Mouse (Mus musculus): ENCODE results near the gene Aldh18a1. TPM values are rescaled to one million over a fixed set of nuclear protein-coding genes. Genes with fewer than 3 reads are reported as not detected.
A peak's percentile ranks its signal among the peaks of the same experiment; 100 is the strongest.

Aldh18a1 gene
- polyA plus RNA-seq, 1 experiment: 87.3 TPM

GRCm38 (mm10) chr19:40553014-40553789, 35.1 kb downstream of the Aldh18a1 start:
- no peaks in the 10 kb centered on the region for H3K4me1 ChIP-seq (ENCODE audit: control insufficient read depth, insufficient read depth, insufficient read length, low read length)
- no peak overlapping the region for H3K4me3 ChIP-seq (ENCODE audit: low read depth, low read length)
- no peaks in the 10 kb centered on the region for H3K27me3 ChIP-seq (ENCODE audit: control insufficient read depth, insufficient read depth, low read length)
- WGBS: 83% methylated on average over 14 of the region's 14 CpGs
- TF ChIP-seq POLR2A (IDR thresholded peaks at IDR 0.05; ENCODE audit: low read depth, low read length) (no peak), CTCF (IDR thresholded peaks at IDR 0.05; ENCODE audit: extremely low read depth, insufficient read length, insufficient replicate concordance, low read depth, low read length) (no peak)
- 0 out of 2 replicates have a peak overlapping the region, but pooled peaks have one; percentile 5 for H3K27ac ChIP-seq (ENCODE audit: insufficient read depth, low read depth, low read length)
- H3K36me3 ChIP-seq (ENCODE audit: control insufficient read depth, insufficient read depth, low read length): peaks cover 65% of the 10 kb centered on the region

GRCm38 (mm10) chr19:40549516-40550135, 38.6 kb downstream of the Aldh18a1 start:
- Histone ChIP-seq H3K4me1 (ENCODE audit: control insufficient read depth, insufficient read depth, insufficient read length, low read length) (no peaks in the 10 kb centered on the region), H3K27ac (ENCODE audit: insufficient read depth, low read depth, low read length) (no peak overlapping the region), H3K4me3 (ENCODE audit: low read depth, low read length) (no peak overlapping the region), H3K36me3 (ENCODE audit: control insufficient read depth, insufficient read depth, low read length) (peaks cover 40% of the 10 kb centered on the region), H3K27me3 (ENCODE audit: control insufficient read depth, insufficient read depth, low read length) (no peaks in the 10 kb centered on the region)
- WGBS: 67% methylated on average over 6 of the region's 6 CpGs
- TF ChIP-seq POLR2A (IDR thresholded peaks at IDR 0.05; ENCODE audit: low read depth, low read length): no peak
- TF ChIP-seq CTCF (IDR thresholded peaks at IDR 0.05; ENCODE audit: extremely low read depth, insufficient read length, insufficient replicate concordance, low read depth, low read length): no peak

- WGBS: 33% methylated on average over 5 of the region's 5 CpGs
- TF ChIP-seq POLR2A (IDR thresholded peaks at IDR 0.05; ENCODE audit: low read depth, low read length): no peak
- TF ChIP-seq CTCF (IDR thresholded peaks at IDR 0.05; ENCODE audit: extremely low read depth, insufficient read length, insufficient replicate concordance, low read depth, low read length): no peak
- no peaks in the 10 kb centered on the region for H3K4me1 ChIP-seq (ENCODE audit: control insufficient read depth, insufficient read depth, insufficient read length, low read length)
- H3K36me3 ChIP-seq (ENCODE audit: control insufficient read depth, insufficient read depth, low read length): peaks cover 33% of the 10 kb centered on the region
- H3K4me3 ChIP-seq (ENCODE audit: low read depth, low read length): no peak overlapping the region
- H3K27me3 ChIP-seq (ENCODE audit: control insufficient read depth, insufficient read depth, low read length): no peaks in the 10 kb centered on the region
- H3K27ac ChIP-seq (ENCODE audit: insufficient read depth, low read depth, low read length): no peak overlapping the region
These were observed 39.3 kb downstream of the Aldh18a1 start for GRCm38 (mm10) chr19:40548796-40549515.

- 89% methylated on average over 6 of the region's 6 CpGs for whole genome bisulfite sequencing
- Histone ChIP-seq H3K27ac (ENCODE audit: insufficient read depth, low read depth, low read length) (no peak overlapping the region), H3K36me3 (ENCODE audit: control insufficient read depth, insufficient read depth, low read length) (peaks cover 28% of the 10 kb centered on the region), H3K4me1 (ENCODE audit: control insufficient read depth, insufficient read depth, insufficient read length, low read length) (no peaks in the 10 kb centered on the region), H3K4me3 (ENCODE audit: low read depth, low read length) (no peak overlapping the region), H3K27me3 (ENCODE audit: control insufficient read depth, insufficient read depth, low read length) (no peaks in the 10 kb centered on the region)
- TF ChIP-seq CTCF (IDR thresholded peaks at IDR 0.05; ENCODE audit: extremely low read depth, insufficient read length, insufficient replicate concordance, low read depth, low read length) (no peak), POLR2A (IDR thresholded peaks at IDR 0.05; ENCODE audit: low read depth, low read length) (no peak)
These were observed 39.9 kb downstream of the Aldh18a1 start for GRCm38 (mm10) chr19:40548386-40548785.

GRCm38 (mm10) chr19:40544856-40545255, 43.4 kb downstream of the Aldh18a1 start:
- peaks cover under 1% of the 10 kb centered on the region; the same call in 1 of the 2 replicates for H3K36me3 ChIP-seq (ENCODE audit: control insufficient read depth, insufficient read depth, low read length)
- H3K27ac ChIP-seq (ENCODE audit: insufficient read depth, low read depth, low read length): no peak overlapping the region
- TF ChIP-seq POLR2A (IDR thresholded peaks at IDR 0.05; ENCODE audit: low read depth, low read length): no peak
- peak; percentile 92; the same call in 1 of the 2 replicates for TF ChIP-seq CTCF (IDR thresholded peaks at IDR 0.05; ENCODE audit: extremely low read depth, insufficient read length, insufficient replicate concordance, low read depth, low read length)
- H3K4me1 ChIP-seq (ENCODE audit: control insufficient read depth, insufficient read depth, insufficient read length, low read length): no peaks in the 10 kb centered on the region
- WGBS: 3% methylated on average over 3 of the region's 3 CpGs
- H3K27me3 ChIP-seq (ENCODE audit: control insufficient read depth, insufficient read depth, low read length): no peaks in the 10 kb centered on the region
- H3K4me3 ChIP-seq (ENCODE audit: low read depth, low read length): no peak overlapping the region

GRCm38 (mm10) chr19:40542776-40543175, 45.5 kb downstream of the Aldh18a1 start:
- TF ChIP-seq CTCF (IDR thresholded peaks at IDR 0.05; ENCODE audit: extremely low read depth, insufficient read length, insufficient replicate concordance, low read depth, low read length): no peak
- no peaks in the 10 kb centered on the region for H3K27me3 ChIP-seq (ENCODE audit: control insufficient read depth, insufficient read depth, low read length)
- H3K4me3 ChIP-seq (ENCODE audit: low read depth, low read length): no peak overlapping the region
- no peaks in the 10 kb centered on the region for H3K36me3 ChIP-seq (ENCODE audit: control insufficient read depth, insufficient read depth, low read length)
- 57% methylated on average over 7 of the region's 7 CpGs for WGBS
- H3K4me1 ChIP-seq (ENCODE audit: control insufficient read depth, insufficient read depth, insufficient read length, low read length): no peaks in the 10 kb centered on the region
- no peak overlapping the region for H3K27ac ChIP-seq (ENCODE audit: insufficient read depth, low read depth, low read length)

- Histone ChIP-seq H3K27me3 (ENCODE audit: control insufficient read depth, insufficient read depth, low read length) (no peaks in the 10 kb centered on the region), H3K36me3 (ENCODE audit: control insufficient read depth, insufficient read depth, low read length) (no peaks in the 10 kb centered on the region), H3K4me3 (ENCODE audit: low read depth, low read length) (no peak overlapping the region), H3K27ac (ENCODE audit: insufficient read depth, low read depth, low read length) (no peak overlapping the region), H3K4me1 (ENCODE audit: control insufficient read depth, insufficient read depth, insufficient read length, low read length) (no peaks in the 10 kb centered on the region)
- TF ChIP-seq CTCF (IDR thresholded peaks at IDR 0.05; ENCODE audit: extremely low read depth, insufficient read length, insufficient replicate concordance, low read depth, low read length) (no peak), POLR2A (IDR thresholded peaks at IDR 0.05; ENCODE audit: low read depth, low read length) (no peak)
- WGBS: 22% methylated on average over 6 of the region's 6 CpGs
These were observed 51.7 kb downstream of the Aldh18a1 start for GRCm38 (mm10) chr19:40536526-40536925.
